ENCODE assay signal across 21 mouse cellular contexts in genomic region chr10:98940799-98941198, GRCm38 (mm10).
"Had no signal": no experiment of that assay in that cellular context is flagged by ENCODE, and none has a peak within 500 bp of the region (broad histone marks: within the 10 kb centered on the region; RNA-seq: fewer than 3 reads in every experiment).

No protein-coding gene starts in this region.

- ATAC-seq: midbrain, embryonic 15.5 days had no signal

- H3K4me2 ChIP-seq: liver, embryonic 13.5 days; midbrain, embryonic 15.5 days; neural tube, embryonic 12.5 days; neural tube, embryonic 15.5 days; stomach, embryonic 15.5 days had no signal

- DNase-seq: kidney, adult 18-20 months; kidney, adult 9 months; kidney, postnatal 14 days; layer of hippocampus, postnatal 36 days; liver, embryonic 13.5 days; lung, adult 2 months; lung, postnatal 14 days; lung, postnatal 4 days; retina, postnatal 1 day; right cerebral cortex, postnatal 25 days; spleen, adult 18-20 months; thymus, adult 18-20 months; thymus, postnatal 36 days had no signal

- H3K9me3 ChIP-seq: liver, embryonic 13.5 days; megakaryocyte, embryonic 14.5 days; midbrain, embryonic 10.5 days; midbrain, embryonic 15.5 days; neural tube, embryonic 12.5 days; neural tube, embryonic 15.5 days; stomach, embryonic 15.5 days had no signal

- H3K4me1 ChIP-seq: midbrain, embryonic 15.5 days; neural tube, embryonic 12.5 days; stomach, embryonic 15.5 days had no signal

- H3K4me3 ChIP-seq: layer of hippocampus, adult 2 months; left cerebral cortex, adult 2 months; liver, embryonic 13.5 days; megakaryocyte, embryonic 14.5 days; midbrain, embryonic 10.5 days; midbrain, embryonic 15.5 days; neural tube, embryonic 12.5 days; neural tube, embryonic 15.5 days; stomach, embryonic 15.5 days had no signal

- H3K27me3 ChIP-seq: liver, embryonic 13.5 days; midbrain, embryonic 15.5 days; neural tube, embryonic 12.5 days; neural tube, embryonic 15.5 days; stomach, embryonic 15.5 days had no signal

- H3K27ac ChIP-seq: left cerebral cortex, adult 2 months; liver, embryonic 13.5 days; midbrain, embryonic 10.5 days; midbrain, embryonic 15.5 days; neural tube, embryonic 12.5 days; neural tube, embryonic 15.5 days; stomach, embryonic 15.5 days had no signal

- H3K9ac ChIP-seq: liver, embryonic 13.5 days; midbrain, embryonic 15.5 days; neural tube, embryonic 12.5 days; neural tube, embryonic 15.5 days; stomach, embryonic 15.5 days had no signal

- H3K36me3 ChIP-seq: liver, embryonic 13.5 days; midbrain, embryonic 15.5 days; neural tube, embryonic 12.5 days; neural tube, embryonic 15.5 days; stomach, embryonic 15.5 days had no signal
